Comparison of ENCODE assay signal across 8 mouse cellular contexts in the genomic region with DNA sequence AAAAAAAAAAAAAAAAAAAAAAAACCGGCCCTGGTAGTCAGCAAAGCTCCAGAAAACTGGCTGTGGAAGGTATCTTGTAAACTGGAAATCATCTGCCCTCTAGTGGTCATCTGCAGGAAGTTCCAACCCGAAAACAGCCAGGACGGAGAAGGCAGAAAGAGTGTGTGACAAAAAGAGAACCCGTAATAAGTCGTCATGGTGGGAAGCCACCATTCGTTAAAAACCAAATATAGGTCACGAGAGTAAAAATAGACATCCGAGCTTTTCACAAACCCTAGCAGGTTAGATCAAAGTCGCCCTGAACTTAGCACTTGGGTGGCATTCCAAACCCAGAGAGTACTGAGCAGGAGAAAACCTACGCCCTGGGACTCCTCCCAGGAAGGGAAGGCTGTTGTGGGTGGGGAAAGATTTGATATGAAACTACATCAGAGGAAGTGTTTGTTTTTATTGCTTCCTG. TPM values are rescaled to one million over a fixed set of nuclear protein-coding genes. Genes with fewer than 3 reads are reported as not detected.
A peak's percentile ranks its signal among the peaks of the same experiment; 100 is the strongest.
DNase-seq lines count a peak whose midpoint lies in the region; ATAC-seq and TF ChIP-seq lines count a peak whose summit lies in the region.

No protein-coding gene starts in this region.

- DNase-seq in urinary bladder, postnatal 14 days (ENCODE audit: low spot score), result peak; percentile 64
- DNase-seq in urinary bladder, postnatal 10 days (ENCODE audit: low spot score), result no peak
- peak; percentile 62 to 78 for DNase-seq in cerebellum, postnatal 36 days
- DNase-seq in gastrocnemius, adult 2 months, result peak; percentile 56
- peak; percentile 26 to 27 for DNase-seq in left cerebral cortex, adult 8-10 months (ENCODE audit: low spot score in 2 of 2)
- peak; percentile 38 to 44 for DNase-seq in right cerebral cortex, postnatal 36 days (ENCODE audit: low spot score in 2 of 2)

- peaks cover 3% of the 10 kb centered on the region for H3K27me3 ChIP-seq in megakaryocyte, embryonic 14.5 days (replicated peaks)

- peaks cover 11% of the 10 kb centered on the region for H3K4me1 ChIP-seq in megakaryocyte, embryonic 14.5 days

- H3K27ac ChIP-seq in gastrocnemius, adult 2 months, result peak overlapping the region; percentile 89

- intact Hi-C loops in gastrocnemius, adult 2 months (cut with DNase I), result loop anchor here (5.0 to 10.0 kb wide), 4 partner anchors 276 to 964 kb away; partner anchors contain the start of genes Ccdc148, Gm17409 and Pkp4

- peak; percentile 83 for TF ChIP-seq CTCF in gastrocnemius, adult 2 months (IDR thresholded peaks at IDR 0.05)

- peaks cover 22% of the 10 kb centered on the region for H3K9me3 ChIP-seq in megakaryocyte, embryonic 14.5 days

- peak overlapping the region; percentile 67 for H3K4me3 ChIP-seq in gastrocnemius, adult 2 months
- peak overlapping the region; percentile 38 for H3K4me3 ChIP-seq in megakaryocyte, embryonic 14.5 days (replicated peaks)

- peak; percentile 83 for ATAC-seq in inflammation-experienced regulatory T-cells, adult 6 months

- H3K36me3 ChIP-seq in megakaryocyte, embryonic 14.5 days (replicated peaks; ENCODE audit: low read length), result no peaks in the 10 kb centered on the region

RNA-seq across cellular contexts. Expression of gene Dapl1, which starts 45.9 kb away (rescaled TPM):
- total RNA-seq in gastrocnemius, adult 2 months (2021), result not detected
- polyA plus RNA-seq in inflammation-experienced regulatory T-cells, adult 6 months (2017; shearing (Covaris generic)), result 10 to 100 TPM in 2 of 3 experiments, not detected in 1; 14.2 to 23.9 TPM
- 1 to 10 TPM in 1 of 4 experiments, not detected in 3; 3.0 TPM for total RNA-seq in left cerebral cortex, adult 8-10 months (2022)
- polyA plus RNA-seq in megakaryocyte, embryonic 14.5 days (2012; ENCODE audit: insufficient read depth, low replicate concordance), result not detected in 2 replicates
